Mouse (Mus musculus): ENCODE results near the gene Aff3.

Aff3 gene

GRCm38 (mm10) chr1:38657606-38658005, 7.1 kb downstream of the Aff3 start:
- DNase-seq (ENCODE audit: low spot score), result no peak

DNA sequence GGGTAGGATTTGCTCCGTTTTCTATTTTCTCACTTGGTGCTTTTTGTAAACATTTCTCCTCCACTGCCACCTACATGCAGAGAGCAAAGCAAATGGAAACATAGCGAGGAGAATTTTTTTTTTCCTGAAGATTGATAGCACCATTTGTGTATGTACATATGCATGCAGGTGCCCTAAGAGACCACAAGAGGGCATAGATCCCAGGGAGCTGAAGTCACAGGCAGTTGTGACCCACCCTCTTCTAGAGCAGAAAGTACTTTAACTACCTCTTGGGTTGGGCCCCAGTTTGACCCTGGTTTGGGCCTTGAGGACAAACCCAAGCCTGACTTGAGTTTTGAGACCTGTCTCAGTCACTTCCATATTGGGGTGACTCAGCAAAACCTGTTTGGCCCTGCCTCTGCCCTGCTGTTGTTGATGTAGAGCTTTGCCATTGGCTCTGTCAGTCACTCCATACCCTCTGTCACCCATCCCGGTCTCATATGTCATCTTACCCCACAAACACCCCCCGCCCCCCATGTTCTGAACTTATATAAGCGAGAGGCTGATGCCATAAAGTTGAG, 9.7 kb downstream of the Aff3 start:
- DNase-seq (ENCODE audit: low spot score), result no peak

DNA sequence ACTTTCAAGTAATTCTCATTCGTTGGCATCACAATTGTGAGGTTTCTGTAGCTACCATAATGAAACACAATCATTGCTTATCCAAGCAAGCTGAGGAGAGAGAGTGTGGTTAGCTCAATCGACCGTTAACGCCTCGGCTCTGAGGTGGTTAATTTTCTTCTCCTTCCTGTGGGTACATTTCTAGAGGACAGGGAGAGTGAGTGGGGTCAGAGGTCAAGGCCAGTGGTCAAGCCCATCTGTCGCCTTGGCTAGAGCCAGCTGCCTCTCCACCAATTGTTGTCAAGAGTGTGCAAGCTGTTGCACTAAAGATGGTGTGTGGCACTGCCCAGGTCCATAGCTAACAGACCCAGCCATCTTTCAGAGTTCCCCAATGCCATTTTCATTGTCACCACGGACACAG, 14.7 kb downstream of the Aff3 start:
- DNase-seq (ENCODE audit: low spot score), result no peak

GRCm38 (mm10) chr1:38649174-38649573, 15.6 kb downstream of the Aff3 start:
- no peak for DNase-seq (ENCODE audit: low spot score)

- DNase-seq (ENCODE audit: low spot score), result no peak
These were observed 22.5 kb downstream of the Aff3 start for GRCm38 (mm10) chr1:38642288-38642687.

DNA sequence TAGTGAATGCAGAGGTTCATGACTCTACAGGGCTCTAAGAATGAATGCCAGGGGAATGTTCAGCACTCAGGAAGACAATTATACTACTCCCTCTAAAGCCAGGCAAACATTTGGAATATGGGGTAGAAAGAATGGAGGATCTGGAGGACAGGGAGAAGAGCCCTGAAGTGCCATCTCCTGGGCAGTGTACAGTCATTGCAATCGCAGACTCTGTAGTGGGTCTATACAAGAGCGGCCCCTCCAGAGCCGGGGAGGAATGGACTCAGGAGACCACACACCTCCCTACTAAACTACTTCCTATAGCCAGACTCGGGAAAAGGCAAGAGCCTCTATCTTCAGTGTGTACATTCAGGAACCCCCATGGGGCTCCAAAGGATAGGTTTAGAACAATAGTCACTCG, 25.1 kb downstream of the Aff3 start:
- no peak for DNase-seq (ENCODE audit: low spot score)

GRCm38 (mm10) chr1:38635596-38635995, 29.2 kb downstream of the Aff3 start:
- no peak for DNase-seq (ENCODE audit: low spot score)

GRCm38 (mm10) chr1:38634081-38634480, 30.7 kb downstream of the Aff3 start:
- no peak for DNase-seq (ENCODE audit: low spot score)

DNA sequence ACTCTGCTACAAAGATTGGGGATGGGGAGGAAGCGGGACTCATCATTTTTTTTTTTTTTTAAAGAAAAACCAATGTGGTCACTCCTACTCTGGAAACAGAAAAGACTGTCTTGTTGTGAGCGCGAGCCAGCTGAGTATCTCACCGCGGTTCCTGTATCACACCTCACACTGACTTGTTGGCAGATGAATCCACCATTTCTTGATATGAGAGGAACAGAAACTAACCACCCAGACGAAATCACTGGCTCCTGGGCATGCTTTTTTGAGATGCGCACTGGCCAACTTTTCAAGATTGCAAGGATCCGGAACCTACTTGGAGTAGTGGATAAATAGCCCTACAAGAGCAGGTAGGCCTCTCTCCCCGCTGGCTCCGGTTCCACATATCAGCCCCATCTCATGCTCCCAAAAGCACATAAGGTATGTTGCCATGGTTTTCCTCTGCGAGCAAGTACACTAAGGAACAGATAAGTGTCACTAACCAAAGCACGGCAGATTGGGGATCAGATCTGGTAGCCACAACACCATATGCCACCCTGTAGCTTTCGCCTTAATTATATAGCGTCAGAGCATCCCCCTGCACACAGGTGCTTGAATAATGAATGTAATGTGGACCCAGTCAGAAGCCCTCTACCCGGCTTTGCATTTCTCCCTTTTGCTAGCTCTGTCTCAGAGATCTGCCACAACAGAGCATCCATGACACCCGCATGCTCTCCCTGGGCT, 32.1 kb downstream of the Aff3 start:
- DNase-seq (ENCODE audit: low spot score), result no peak

DNA sequence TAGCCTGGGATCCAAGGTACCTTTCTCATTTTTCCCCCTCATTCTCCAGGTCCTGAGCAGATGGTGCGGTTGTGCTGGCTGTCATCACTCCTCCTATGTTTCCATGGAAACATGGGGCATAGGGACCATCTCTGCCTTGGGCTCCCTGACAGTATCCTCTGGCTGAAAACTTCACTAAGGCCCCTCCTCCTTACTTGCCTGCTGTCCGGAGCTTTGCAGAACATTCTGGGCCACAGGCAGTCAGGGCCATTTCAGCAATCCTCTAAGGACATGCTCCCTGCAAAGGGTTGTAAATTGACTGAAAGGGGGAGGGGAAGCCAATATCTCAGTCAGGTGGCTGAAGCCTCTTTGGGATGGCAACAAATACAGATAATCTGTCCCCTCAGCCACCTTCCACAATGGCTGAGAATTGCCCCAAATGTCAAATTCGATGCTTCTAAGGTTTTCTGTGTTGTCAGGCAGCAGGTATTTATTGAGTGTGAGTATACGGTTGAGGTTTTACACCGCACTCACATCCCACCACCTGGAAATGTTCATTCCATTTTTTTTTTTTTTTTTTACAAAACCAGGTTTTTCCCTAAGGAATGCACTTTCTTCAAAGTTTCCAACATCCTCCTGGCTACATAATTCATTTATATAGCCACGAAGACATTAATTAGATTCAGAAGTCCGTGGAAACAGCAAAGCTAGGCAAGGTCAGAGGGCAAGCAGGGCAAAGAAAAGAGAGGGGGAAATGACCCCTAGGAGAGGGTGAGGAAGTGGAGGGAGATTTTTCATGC, 33.1 kb downstream of the Aff3 start:
- no peak for DNase-seq (ENCODE audit: low spot score)

GRCm38 (mm10) chr1:38628901-38629585, 35.7 kb downstream of the Aff3 start:
- no peak for DNase-seq (ENCODE audit: low spot score)

DNA sequence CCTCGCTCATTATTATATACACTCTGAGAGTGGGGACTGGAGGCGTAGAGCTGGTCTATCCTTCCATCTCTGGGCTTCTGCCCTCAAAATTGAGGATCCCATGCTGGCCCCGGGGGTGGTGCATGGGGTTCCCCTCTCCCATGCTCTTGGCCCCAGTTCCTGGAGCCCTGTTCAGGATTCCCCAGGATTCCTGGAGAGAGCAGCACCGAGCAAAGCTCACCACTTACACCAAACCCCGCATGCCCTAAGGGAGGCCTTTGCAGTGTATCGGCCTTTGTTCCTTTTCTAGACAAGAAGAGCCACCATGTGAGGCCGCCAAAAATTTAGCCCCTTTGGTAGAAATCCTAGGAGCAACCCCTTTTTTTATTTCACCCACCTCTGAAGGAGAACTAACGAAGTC, 36.3 kb downstream of the Aff3 start:
- DNase-seq (ENCODE audit: low spot score), result no peak

DNA sequence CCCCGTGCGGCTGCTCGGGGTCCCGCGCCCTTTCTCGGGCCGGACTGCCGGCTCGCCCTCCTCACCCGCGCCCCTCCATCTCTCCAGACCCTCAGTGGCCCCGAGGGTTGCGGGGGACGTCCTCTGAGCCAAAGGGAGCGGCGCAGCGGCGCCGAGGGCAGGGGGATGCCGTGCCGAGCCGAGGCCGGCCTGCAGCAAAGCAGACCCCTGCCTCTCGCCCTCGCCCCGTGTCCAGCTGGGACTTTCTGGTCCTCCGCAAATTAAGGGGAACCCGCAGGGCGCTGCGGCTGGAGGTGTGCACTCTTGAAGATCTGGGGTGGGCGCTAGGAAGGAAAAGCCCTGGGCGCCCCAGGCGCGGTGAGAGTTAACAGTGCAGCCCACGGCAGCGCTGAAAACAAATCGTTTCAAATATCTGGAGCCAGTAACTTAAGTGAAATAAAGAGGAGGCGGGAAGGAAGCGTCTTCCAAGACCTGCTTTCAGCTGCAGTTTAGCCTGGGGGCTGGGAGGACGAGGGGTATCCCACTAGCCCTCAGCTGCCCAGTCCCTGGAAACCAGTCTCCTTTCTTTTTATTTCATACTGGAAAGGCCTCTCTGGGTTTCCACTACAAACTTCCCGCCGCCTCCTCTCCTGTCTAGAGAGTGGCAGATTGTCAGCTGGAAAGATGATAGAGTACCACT, 36.9 kb downstream of the Aff3 start:
- no peak for DNase-seq (ENCODE audit: low spot score)

DNA sequence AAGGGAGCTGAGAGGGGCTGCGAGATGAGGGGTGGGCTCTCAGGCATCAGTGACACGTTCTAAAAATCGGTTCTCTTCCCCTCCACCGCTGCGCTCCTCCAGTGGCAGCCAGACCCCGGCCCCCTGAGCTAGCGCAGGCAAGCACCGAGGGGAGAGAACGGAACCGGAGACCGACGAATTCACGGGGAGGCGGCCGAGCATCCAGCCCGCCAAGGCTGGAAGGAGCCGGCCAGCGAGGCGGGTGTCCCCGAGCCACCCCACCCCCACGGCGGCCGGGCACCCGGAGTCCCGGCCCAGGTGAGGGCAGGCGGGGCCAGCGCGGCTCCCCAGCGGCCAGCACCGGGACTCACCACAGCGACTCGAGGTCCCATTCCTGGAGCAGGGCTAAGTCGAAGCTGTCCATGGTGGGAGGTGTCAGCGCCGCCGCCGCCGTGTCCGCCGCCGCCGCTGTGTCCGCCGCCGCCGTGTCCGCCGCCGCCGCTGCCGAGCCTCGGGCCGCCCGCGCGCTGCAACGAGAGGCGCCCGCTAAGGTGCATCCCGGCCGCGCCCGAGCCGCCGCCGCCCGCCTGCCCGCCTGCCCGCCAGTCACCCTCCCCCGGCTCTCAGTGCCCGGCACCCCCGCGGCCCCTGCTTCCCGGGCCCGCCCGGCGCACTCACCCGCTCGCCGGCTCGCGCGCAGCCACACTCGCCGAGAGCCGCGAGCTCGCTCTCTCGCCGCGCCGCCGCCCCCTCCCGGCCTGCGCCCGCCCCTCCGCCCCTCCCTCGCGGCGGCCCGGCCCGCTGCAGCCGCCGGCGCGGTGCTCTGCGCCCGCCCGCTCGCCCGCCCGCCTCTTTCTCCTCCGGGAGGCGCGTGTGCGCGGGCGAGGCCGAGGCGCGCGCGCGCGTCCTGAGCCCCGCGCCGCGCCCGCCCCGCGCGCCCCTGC, 37.8 kb downstream of the Aff3 start:
- no peak for DNase-seq (ENCODE audit: low spot score)

GRCm38 (mm10) chr1:38626388-38626738, 38.4 kb downstream of the Aff3 start:
- DNase-seq (ENCODE audit: low spot score), result no peak

DNA sequence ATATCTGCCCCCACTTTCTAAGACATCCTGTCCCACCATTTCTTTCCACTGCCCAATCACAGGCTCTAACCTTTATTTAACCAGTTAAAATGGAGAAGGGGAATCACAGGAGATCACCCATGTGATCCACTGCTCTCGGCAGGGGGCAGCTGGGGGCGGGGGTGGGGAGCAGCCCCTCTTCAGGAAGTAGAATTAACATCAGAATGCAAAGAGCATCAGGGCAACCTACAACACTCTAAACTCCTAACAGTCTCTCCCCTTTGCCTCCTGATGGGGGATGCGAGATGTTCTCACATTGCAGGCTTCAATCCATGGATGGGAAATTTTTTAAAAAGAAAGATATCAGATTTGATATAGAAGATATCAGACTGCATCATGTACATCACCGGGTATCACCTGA, 42.9 kb downstream of the Aff3 start:
- DNase-seq (ENCODE audit: low spot score), result no peak

DNA sequence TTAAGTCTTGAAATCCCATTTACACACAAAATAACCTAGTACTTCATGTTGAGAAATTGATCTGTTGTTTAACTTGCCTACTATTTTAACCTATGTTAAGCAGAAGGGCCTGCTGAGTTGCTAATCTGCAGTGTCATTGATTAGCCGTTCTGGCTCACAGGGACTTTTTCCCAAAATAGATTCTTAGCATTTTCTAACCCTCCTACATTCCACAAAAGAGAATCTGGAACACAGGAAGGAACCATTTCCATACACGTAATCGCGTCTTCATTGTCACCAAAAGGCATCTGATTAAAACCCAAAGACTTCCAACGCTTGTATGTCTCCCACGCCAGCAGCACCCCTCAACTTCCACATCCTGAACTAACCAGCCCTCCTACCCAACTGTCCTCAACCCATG, 44.4 kb downstream of the Aff3 start:
- DNase-seq (ENCODE audit: low spot score), result no peak

- no peak for DNase-seq (ENCODE audit: low spot score)
These were observed 58.0 kb downstream of the Aff3 start for GRCm38 (mm10) chr1:38606741-38607140.

- DNase-seq (ENCODE audit: low spot score), result no peak
These were observed 59.3 kb downstream of the Aff3 start for GRCm38 (mm10) chr1:38605426-38605825.

GRCm38 (mm10) chr1:38604611-38605010, 60.1 kb downstream of the Aff3 start:
- DNase-seq (ENCODE audit: low spot score), result no peak

- DNase-seq (ENCODE audit: low spot score), result no peak
These were observed 62.8 kb downstream of the Aff3 start for GRCm38 (mm10) chr1:38601802-38602508.
